Mouse (Mus musculus) T-helper 1 cell (primary cell): ENCODE measurements around the gene Birc3.

Experiments used
- in situ Hi-C: fragments of 300-600 bp; cut with MboI, MseI; formaldehyde crosslinking; loops from one replicate; pipeline ENCODE4 v1.15.1; 2025; ENCODE audit warnings: high pct_unique_total_duplicates

The Birc3 gene

GRCm38 (mm10) chr9:7872775-7873439, at the start of gene Birc3:
Gene Birc3 (minus strand): TSS chr9:7873186.
- in situ Hi-C loops, result loop anchor here (10.0 kb wide), 1 partner anchor 108 kb away; the partner anchor contains the start of gene Tmem123

GRCm38 (mm10) chr9:7914925-7915324, 41.9 kb upstream of the Birc3 start:
- in situ Hi-C loops, result no loop called here

- in situ Hi-C loops, result no loop called here
These were observed 41.5 kb upstream of the Birc3 start for GRCm38 (mm10) chr9:7914487-7914886.

GRCm38 (mm10) chr9:7913953-7914352, 41.0 kb upstream of the Birc3 start:
- in situ Hi-C loops, result no loop called here

GRCm38 (mm10) chr9:7907351-7907985, 34.5 kb upstream of the Birc3 start:
- in situ Hi-C loops, result no loop called here

GRCm38 (mm10) chr9:7906564-7906963, 33.6 kb upstream of the Birc3 start:
- in situ Hi-C loops, result no loop called here

- in situ Hi-C loops, result no loop called here
These were observed 30.8 kb upstream of the Birc3 start for GRCm38 (mm10) chr9:7903825-7904224.

- in situ Hi-C loops, result no loop called here
These were observed 30.3 kb upstream of the Birc3 start for GRCm38 (mm10) chr9:7903262-7903661.

- in situ Hi-C loops, result no loop called here
These were observed 29.3 kb upstream of the Birc3 start for GRCm38 (mm10) chr9:7902311-7902710.

- in situ Hi-C loops, result no loop called here
These were observed 28.0 kb upstream of the Birc3 start for GRCm38 (mm10) chr9:7900965-7901364.

GRCm38 (mm10) chr9:7897502-7897901, 24.5 kb upstream of the Birc3 start:
- in situ Hi-C loops, result loop anchor here (5.0 to 25.0 kb wide), 3 partner anchors 185 to 685 kb away; no protein-coding TSS in a partner anchor

- in situ Hi-C loops, result loop anchor here (25.0 kb wide), 1 partner anchor 679 kb away; no protein-coding TSS in a partner anchor
These were observed 18.8 kb upstream of the Birc3 start for GRCm38 (mm10) chr9:7891796-7892195.

GRCm38 (mm10) chr9:7891177-7891576, 18.2 kb upstream of the Birc3 start:
- in situ Hi-C loops, result loop anchor here (25.0 kb wide), 1 partner anchor 679 kb away; no protein-coding TSS in a partner anchor

GRCm38 (mm10) chr9:7884346-7884745, 11.4 kb upstream of the Birc3 start:
- in situ Hi-C loops, result loop anchor here (25.0 kb wide), 1 partner anchor 672 kb away; no protein-coding TSS in a partner anchor

GRCm38 (mm10) chr9:7882304-7882865, 9.4 kb upstream of the Birc3 start:
- in situ Hi-C loops, result loop anchor here (25.0 kb wide), 1 partner anchor 670 kb away; no protein-coding TSS in a partner anchor

- in situ Hi-C loops, result loop anchor here (10.0 kb wide), 1 partner anchor 109 kb away; the partner anchor contains the start of gene Tmem123
These were observed 675 bp upstream of the Birc3 start for GRCm38 (mm10) chr9:7873511-7874211.

- in situ Hi-C loops, result loop anchor here (10.0 kb wide), 1 partner anchor 107 kb away; the partner anchor contains the start of gene Tmem123
These were observed 777 bp downstream of the Birc3 start for GRCm38 (mm10) chr9:7872044-7872774.

- in situ Hi-C loops, result loop anchor here (10.0 kb wide), 1 partner anchor 107 kb away; the partner anchor contains the start of gene Tmem123
These were observed 1.5 kb downstream of the Birc3 start for GRCm38 (mm10) chr9:7871316-7872043.

- in situ Hi-C loops, result loop anchor here (10.0 kb wide), 1 partner anchor 106 kb away; the partner anchor contains the start of gene Tmem123
These were observed 2.2 kb downstream of the Birc3 start for GRCm38 (mm10) chr9:7870556-7871315.
